8 mouse cellular contexts compared by ENCODE assay signal in genomic region chr7:105743926-105744590, GRCm38 (mm10). TPM values are rescaled to one million over a fixed set of nuclear protein-coding genes. Genes with fewer than 3 reads are reported as not detected.
DNase-seq lines count a peak whose midpoint lies in the region; ATAC-seq and TF ChIP-seq lines count a peak whose summit lies in the region.

Taf10 (minus strand) TSS chr7:105744361.

- H3K4me2 ChIP-seq in limb, embryonic 11.5 days (ENCODE audit: low read depth, severe bottlenecking), result peak within 1 kb of the TSS; percentile 89
- peak within 1 kb of the TSS; percentile 95 for H3K4me2 ChIP-seq in midbrain, embryonic 13.5 days (replicated peaks)

- H3K27ac ChIP-seq in embryonic facial prominence, embryonic 10.5 days (replicated peaks), result peak within 1 kb of the TSS; percentile 92
- H3K27ac ChIP-seq in limb, embryonic 11.5 days (replicated peaks; ENCODE audit: low read depth, low read length), result peak within 1 kb of the TSS; percentile 59; the same call in 1 of the 2 replicates
- peak within 1 kb of the TSS; percentile 77 for H3K27ac ChIP-seq in midbrain, embryonic 13.5 days
- H3K27ac ChIP-seq in small intestine, adult 2 months (ENCODE audit: insufficient read depth, low read depth, low read length), result peak within 1 kb of the TSS; percentile 31

- H3K36me3 ChIP-seq in embryonic facial prominence, embryonic 10.5 days (replicated peaks), result peaks cover 67% of the 10 kb centered on the region
- H3K36me3 ChIP-seq in limb, embryonic 11.5 days (ENCODE audit: control insufficient read depth, insufficient read depth, low read length), result peaks cover 16% of the 10 kb centered on the region
- peaks cover 60% of the 10 kb centered on the region for H3K36me3 ChIP-seq in midbrain, embryonic 13.5 days
- peaks cover 30% of the 10 kb centered on the region for H3K36me3 ChIP-seq in small intestine, adult 2 months (ENCODE audit: control insufficient read depth, insufficient read depth, low read length)

- peak; percentile 94 for DNase-seq in 3134 (ENCODE audit: extremely low read depth, insufficient read length, low spot score)
- peak; percentile 93 for DNase-seq in adrenal gland, postnatal 14 days
- DNase-seq in embryonic facial prominence, embryonic 10.5 days (ENCODE audit: low spot score), result peak; percentile 94
- peak; percentile 87 for DNase-seq in kidney, adult 11 months
- peak; percentile 93 for DNase-seq in limb, embryonic 11.5 days (ENCODE audit: low spot score)

- H3K27me3 ChIP-seq in embryonic facial prominence, embryonic 10.5 days (replicated peaks; ENCODE audit: low read depth, poor library complexity, severe bottlenecking), result no peaks in the 10 kb centered on the region
- no peaks in the 10 kb centered on the region for H3K27me3 ChIP-seq in limb, embryonic 11.5 days (ENCODE audit: control insufficient read depth, insufficient read depth, low read length)
- H3K27me3 ChIP-seq in midbrain, embryonic 13.5 days, result no peaks in the 10 kb centered on the region
- H3K27me3 ChIP-seq in small intestine, adult 2 months (ENCODE audit: control insufficient read depth, insufficient read depth, low read length), result no peaks in the 10 kb centered on the region

- peak within 1 kb of the TSS; percentile 97 for H3K4me3 ChIP-seq in embryonic facial prominence, embryonic 10.5 days
- H3K4me3 ChIP-seq in limb, embryonic 11.5 days (ENCODE audit: low read depth, low read length), result peak within 1 kb of the TSS; percentile 88
- H3K4me3 ChIP-seq in midbrain, embryonic 13.5 days (replicated peaks), result peak within 1 kb of the TSS; percentile 95
- H3K4me3 ChIP-seq in small intestine, adult 2 months (ENCODE audit: low read depth, low read length), result peak within 1 kb of the TSS; percentile 83

- H3K9me3 ChIP-seq in embryonic facial prominence, embryonic 10.5 days, result no peaks in the 10 kb centered on the region
- no peaks in the 10 kb centered on the region for H3K9me3 ChIP-seq in limb, embryonic 11.5 days (ENCODE audit: control insufficient read depth, low read length)
- no peaks in the 10 kb centered on the region for H3K9me3 ChIP-seq in midbrain, embryonic 13.5 days

- H3K9ac ChIP-seq in limb, embryonic 11.5 days (ENCODE audit: low read length), result peak within 1 kb of the TSS; percentile 86
- H3K9ac ChIP-seq in midbrain, embryonic 13.5 days (replicated peaks), result peak within 1 kb of the TSS; percentile 94

- peak; percentile 94 for ATAC-seq in granulocyte monocyte progenitor cell, adult 5-6 weeks (replicated peaks; ENCODE audit: poor library complexity, severe bottlenecking)
- ATAC-seq in limb, embryonic 11.5 days (ENCODE audit: insufficient number of reproducible peaks, low FRiP score, low TSS enrichment, low read depth), result peak; percentile 97
- peak; percentile 98 for ATAC-seq in midbrain, embryonic 13.5 days

- under 1% methylated on average over 67 of the region's 67 CpGs for WGBS in embryonic facial prominence, embryonic 10.5 days
- whole genome bisulfite sequencing in limb, embryonic 11.5 days, result under 1% methylated on average over 67 of the region's 67 CpGs
- under 1% methylated on average over 60 of the region's 67 CpGs for WGBS in midbrain, embryonic 13.5 days
- under 1% methylated on average over 67 of the region's 67 CpGs for WGBS in small intestine, adult 2 months

- peak; percentile 43; the same call in 1 of the 2 replicates for TF ChIP-seq CTCF in small intestine, adult 2 months (IDR thresholded peaks at IDR 0.05; ENCODE audit: extremely low read depth, insufficient read length, insufficient replicate concordance, low read depth, low read length)

- TF ChIP-seq POLR2A in small intestine, adult 2 months (IDR thresholded peaks at IDR 0.05; ENCODE audit: low read depth, low read length), result peak; percentile 79

- H3K4me1 ChIP-seq in embryonic facial prominence, embryonic 10.5 days, result peaks cover 25% of the 10 kb centered on the region
- peaks cover under 1% of the 10 kb centered on the region; the same call in 1 of the 2 replicates for H3K4me1 ChIP-seq in limb, embryonic 11.5 days (ENCODE audit: control insufficient read depth, insufficient read depth, low read length)
- peaks cover 17% of the 10 kb centered on the region for H3K4me1 ChIP-seq in midbrain, embryonic 13.5 days (replicated peaks)
- peaks cover 5% of the 10 kb centered on the region; the same call in 1 of the 2 replicates for H3K4me1 ChIP-seq in small intestine, adult 2 months (ENCODE audit: control insufficient read depth, insufficient read depth, insufficient read length, low read length)

RNA-seq across cellular contexts. Expression of gene Taf10, which starts in this region (rescaled TPM):
- total RNA-seq in adrenal gland, postnatal 14 days (2021), result 161 and 179 TPM in 2 replicates
- 154 and 163 TPM in 2 replicates for polyA plus RNA-seq in embryonic facial prominence, embryonic 10.5 days (2016; fragmentation: Nextera tagmentation; extraction: Ambion mirVana)
- 221 and 237 TPM in 2 replicates for total RNA-seq in granulocyte monocyte progenitor cell, adult 5-6 weeks (2014; fragmentation: Nextera tagmentation)
- 207 and 251 TPM in 2 replicates for total RNA-seq in granulocyte monocyte progenitor cell, adult 5-6 weeks (2017)
- 166 and 179 TPM in 2 replicates for polyA plus RNA-seq in limb, embryonic 11.5 days (2014; fragmentation: Nextera tagmentation; extraction: Ambion mirVana)
- 109 and 127 TPM in 2 replicates for polyA plus RNA-seq in midbrain, embryonic 13.5 days (2015; fragmentation: Nextera tagmentation; extraction: Ambion mirVana)
- polyA plus RNA-seq in small intestine, adult 2 months (2012; rRNA removed), result 400 and 599 TPM in 2 replicates

Comparison
In these comparisons a context has a peak if more than half of its experiments do, and no peak if none do; other contexts are left out.
1. Peak in every context shown above with its lines: DNase-seq, ATAC-seq, H3K4me3 ChIP-seq and H3K27ac ChIP-seq.
2. H3K27ac ChIP-seq: peak in every context shown above with its lines; median percentile 92 in embryonic facial prominence, embryonic 10.5 days; 77 in midbrain, embryonic 13.5 days; 59 in limb, embryonic 11.5 days; 31 in small intestine, adult 2 months.